Mouse (Mus musculus) C2C12 (cell line): ENCODE results near the gene Arid5b.

ENCODE experiments used
- CTCF ChIP-seq: IDR thresholded peaks from one replicate; pipeline ENCODE4 v1.5.1; 2011; ENCODE audit not compliant: control insufficient read depth, insufficient read depth, insufficient read length
- FOSL1 ChIP-seq: IDR thresholded peaks from one replicate; pipeline ENCODE4 v1.8.0; 2011; ENCODE audit warnings: mild to moderate bottlenecking, low read length; ENCODE audit not compliant: poor library complexity, insufficient read depth, severe bottlenecking
- MAX ChIP-seq: IDR thresholded peaks from one replicate; pipeline ENCODE4 v1.6.1; 2011; ENCODE audit warnings: mild to moderate bottlenecking, control low read depth
- USF1 ChIP-seq: IDR thresholded peaks from one replicate; pipeline ENCODE4 v1.6.1; 2011; ENCODE audit warnings: low read depth, mild to moderate bottlenecking, control low read depth, moderate library complexity

GRCm38 (mm10) chr10:68219327-68219726 lies 59.2 kb downstream of the Arid5b start:
- no peak for TF ChIP-seq CTCF
- no peak for TF ChIP-seq FOSL1
- TF ChIP-seq MAX = no peak
- TF ChIP-seq USF1 = no peak
